Mouse (Mus musculus) lung, postnatal 25 days (tissue): ENCODE data around the gene Fbxo6.
"Not testable (repeated sequence)": the region's sequence is repeated elsewhere in the genome, so short reads cannot be mapped to it uniquely, and the experiment has no call there.

Experiments used
- DNase-seq: peaks from one replicate; pipeline ENCODE4 v3.0.0; 2022; ENCODE audit warnings: low spot score

Fbxo6 gene

GRCm38 (mm10) chr4:148128241-148128640, 23.7 kb downstream of the Fbxo6 start:
- no peak for DNase-seq

DNA sequence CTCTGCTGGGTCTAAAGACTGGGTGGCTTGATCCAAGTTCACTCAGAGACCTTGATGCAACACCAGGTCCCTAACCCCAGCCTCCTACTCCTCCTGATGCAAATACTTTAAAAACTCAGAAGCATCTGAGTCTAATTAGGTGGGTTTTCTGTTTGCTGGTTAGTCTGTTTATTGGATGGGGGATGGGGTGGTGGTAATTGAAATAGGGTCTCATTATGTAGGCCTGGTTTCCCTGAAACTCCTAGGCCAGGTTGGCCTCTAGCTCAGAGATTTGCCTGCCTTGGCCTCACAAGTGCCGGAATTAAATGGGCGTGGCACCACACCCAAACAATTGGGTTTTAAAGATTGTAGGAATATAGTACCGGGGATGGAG, 29.3 kb downstream of the Fbxo6 start:
- no peak for DNase-seq

DNA sequence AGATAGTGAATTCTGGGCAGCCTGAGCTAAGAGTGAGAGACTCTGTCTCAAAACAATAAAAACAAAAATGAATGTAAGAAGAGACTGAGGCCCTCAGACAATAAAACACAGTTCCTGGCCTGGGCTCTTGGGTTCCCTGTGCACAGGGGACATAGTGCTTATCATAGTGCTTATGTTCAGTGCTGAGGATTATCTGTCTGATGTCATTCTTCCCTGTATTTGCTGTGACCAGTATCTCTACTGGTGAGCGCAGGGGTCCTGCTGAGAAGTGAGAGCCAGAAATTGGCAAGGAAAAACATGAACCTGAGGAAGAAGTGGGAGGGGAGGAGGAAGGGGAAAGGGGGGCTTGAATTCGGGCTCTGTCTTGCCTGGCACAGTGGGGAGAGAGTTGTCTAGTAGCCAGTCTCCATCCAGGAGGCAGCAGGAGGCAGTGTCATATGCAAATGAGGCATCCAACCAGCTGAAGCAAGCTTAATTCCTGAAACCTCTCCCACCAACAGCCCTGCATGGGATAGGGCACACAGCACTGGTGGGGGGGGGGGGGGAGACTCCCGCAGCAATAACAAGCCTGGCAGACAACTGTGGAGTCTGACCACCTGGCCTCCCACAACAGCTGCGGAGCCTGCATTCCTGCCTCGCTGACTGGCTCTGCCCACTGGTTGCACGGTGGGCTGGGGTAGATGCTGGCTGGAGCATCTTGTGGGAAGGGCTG, 29.8 kb downstream of the Fbxo6 start:
- DNase-seq, result no peak

- no peak for DNase-seq
These were observed 30.6 kb downstream of the Fbxo6 start for GRCm38 (mm10) chr4:148121362-148121761.

DNA sequence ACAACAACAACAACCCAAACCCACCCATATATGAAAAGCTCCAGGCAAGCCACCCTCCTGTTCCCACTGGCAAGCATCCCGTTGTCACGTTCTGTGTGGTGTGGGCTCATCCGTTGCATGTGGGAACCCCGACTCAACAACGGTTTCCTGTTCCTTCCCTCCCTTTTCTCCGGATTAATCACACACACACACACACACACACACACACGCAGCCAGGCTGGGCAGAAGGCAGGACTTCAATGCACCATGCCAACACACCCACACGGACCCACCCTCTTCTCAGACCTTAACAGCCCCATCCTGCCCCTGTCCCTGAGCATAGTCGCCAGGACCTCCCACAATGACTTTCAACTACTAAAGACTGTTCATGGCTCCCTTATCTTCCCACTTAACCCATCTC, 31.4 kb downstream of the Fbxo6 start:
- DNase-seq, result no peak

GRCm38 (mm10) chr4:148119578-148119977, 32.4 kb downstream of the Fbxo6 start:
- not testable (repeated sequence) for DNase-seq

DNA sequence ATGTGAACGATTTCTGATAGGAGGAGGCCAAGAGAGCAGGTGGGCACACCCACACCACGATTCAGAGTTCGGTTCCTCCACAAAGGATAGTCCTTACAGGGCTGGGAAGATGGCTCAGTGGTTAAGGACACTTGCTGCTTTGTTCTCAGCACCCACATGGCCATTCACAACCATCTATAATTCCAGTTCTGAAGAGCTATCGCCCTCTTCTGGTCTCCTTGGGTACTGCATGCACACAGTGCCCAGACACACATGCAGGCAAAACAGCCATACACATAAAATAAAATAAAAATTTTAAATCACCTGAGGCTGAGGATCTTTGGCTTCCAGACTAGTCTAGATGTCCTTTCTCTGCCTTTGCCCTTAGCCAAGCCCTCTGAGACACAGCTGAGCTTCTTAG, 34.5 kb downstream of the Fbxo6 start:
- DNase-seq, result no peak

- DNase-seq, result no peak
These were observed 35.3 kb downstream of the Fbxo6 start for GRCm38 (mm10) chr4:148116657-148117056.

DNA sequence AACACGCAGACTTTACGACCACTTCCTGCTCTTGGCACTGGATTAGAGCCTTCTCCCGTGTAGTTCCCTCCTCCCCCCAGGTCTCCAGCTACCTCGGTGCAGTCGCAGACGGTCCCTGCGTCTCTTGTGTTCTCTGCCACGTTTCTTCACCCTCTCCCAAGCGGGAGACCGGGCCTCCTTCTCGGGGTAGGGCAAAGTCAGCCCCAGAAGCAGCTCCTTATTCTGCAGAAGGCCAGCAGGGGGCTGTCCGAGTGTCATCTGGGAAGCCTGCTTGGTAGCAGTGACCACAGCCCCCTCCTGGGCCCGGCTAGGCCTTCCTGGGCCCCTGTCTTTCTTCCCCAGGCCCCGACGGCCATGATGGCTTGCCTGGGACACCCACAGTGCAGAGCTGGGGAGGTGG, 36.5 kb downstream of the Fbxo6 start:
- peak; percentile 20 for DNase-seq

DNA sequence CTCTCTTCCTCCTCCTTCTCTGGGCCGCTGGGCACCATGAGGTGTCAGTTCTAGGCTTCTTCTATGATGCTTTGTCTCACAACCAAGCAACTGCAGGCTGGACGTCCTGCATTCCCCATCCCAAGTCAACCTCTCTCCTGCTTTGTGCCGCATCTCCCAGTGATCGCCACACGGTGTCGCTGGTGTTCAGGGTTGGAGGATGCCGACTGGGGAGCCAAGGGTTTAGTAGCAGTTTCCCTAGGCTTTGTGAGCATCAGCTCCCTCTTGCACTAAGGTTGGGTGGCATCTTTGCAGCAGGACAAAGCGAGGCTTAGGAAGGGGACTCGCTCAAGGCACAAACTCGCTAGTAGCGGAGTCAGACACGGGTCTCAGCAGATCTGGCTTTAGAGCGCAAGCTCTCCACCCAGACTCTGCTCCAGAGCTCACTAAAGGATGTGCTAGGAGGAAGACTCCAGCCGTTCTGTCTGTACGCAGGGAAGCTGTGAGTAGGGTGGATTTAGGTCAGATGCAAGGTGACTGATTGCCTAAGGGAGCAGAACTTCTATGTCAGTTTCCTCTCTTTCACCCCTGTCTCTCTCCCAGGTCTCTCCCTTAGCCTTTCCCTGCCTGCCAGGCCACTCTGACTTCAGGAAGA, 37.1 kb downstream of the Fbxo6 start:
- DNase-seq, result peak; percentile 80

DNA sequence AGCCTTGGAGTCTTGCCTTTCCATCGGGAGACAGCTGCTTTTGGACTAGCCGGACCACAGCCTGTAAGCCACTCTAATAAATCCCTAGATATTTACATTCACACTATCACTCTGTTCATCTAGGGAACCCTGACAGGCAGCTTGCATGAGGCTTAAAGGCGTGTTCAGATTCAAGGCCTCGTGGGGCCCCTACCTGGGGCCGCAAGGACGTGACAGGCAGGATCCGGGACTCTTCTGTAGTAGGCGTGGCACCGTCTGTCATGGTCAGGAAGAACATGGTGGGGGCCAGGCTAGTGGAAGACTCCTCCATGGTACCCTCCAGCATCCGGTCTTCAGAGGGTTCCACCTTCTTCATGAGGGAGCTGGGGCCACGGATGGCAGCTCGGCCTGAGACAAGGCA, 39.4 kb downstream of the Fbxo6 start:
- DNase-seq, result no peak

DNA sequence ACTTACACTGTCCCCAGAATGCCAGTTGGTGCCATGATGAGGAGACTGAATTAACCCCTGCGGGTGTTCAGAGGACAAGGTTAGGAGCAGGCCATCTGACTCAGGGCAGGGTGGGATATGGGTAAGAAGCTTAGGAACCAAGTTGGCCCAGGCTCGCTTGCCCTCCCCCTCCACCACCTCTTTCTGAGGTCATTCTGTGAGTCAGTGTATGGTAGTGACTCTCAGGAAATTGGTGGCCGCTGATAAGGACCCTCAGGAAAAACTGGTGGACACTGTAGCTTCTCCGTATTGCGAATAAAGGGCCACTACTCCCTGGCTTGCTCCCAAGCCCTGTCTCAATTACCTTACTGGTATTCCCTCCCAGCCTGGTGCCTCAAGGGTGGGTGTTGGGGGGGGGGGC, 42.7 kb downstream of the Fbxo6 start:
- DNase-seq, result no peak

DNA sequence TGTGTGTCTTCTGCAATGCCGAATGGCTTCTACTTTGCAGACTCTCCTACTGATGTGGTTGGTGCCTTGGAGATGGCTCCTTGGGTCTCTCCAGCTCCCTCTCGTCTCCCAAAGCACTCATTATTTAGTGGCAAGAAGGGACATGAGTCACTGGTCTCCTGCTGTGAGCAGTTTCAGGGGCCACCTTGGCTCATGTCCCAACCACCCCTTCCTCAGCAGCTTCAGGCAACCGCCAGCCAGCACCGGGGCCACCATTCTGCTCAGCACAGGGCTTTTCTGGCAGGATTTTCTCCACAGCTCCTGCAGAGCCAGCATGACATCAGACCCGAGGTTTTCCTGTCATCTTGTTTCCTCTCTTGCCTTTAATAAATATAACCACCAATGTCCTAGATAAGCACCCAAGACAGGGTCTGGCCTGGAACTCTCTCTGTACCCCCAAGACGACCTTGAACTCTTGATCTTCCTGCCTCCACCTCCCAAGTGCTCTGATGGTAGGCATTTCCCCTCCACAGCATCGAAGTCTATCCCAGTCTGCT, 43.3 kb downstream of the Fbxo6 start:
- no peak for DNase-seq

DNA sequence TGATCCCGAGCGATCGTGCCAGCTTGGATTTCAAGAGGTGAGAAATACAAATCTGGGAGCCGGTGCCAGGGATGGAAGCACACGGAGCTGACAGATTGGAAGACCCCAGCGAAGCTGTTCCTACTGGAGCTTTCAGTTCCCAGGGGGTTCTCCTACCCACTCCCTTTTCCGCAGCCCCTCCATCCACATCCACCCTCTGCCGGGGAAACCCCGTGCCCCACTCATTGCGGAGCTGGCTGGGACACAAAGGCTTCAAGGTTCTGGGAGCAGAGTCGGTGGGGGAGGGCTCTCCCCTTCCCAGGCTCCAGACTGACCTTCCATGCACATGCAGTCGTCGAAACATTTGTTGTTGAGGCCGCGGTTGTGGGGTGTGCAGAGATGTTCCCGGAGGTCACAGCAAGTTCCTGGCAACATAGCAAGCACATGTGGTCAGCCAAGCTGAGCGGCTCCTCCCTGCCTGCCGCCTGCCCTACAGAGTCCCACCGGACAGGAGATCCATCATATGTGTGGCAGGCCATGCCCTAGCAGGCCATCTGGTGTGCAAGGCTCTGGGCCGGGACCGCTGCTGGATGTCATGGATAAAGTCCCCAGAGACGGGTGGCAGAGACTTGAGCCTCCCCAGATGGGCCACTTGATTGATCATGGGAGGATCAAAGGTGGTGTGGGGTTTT, 44.2 kb downstream of the Fbxo6 start:
- DNase-seq, result no peak

GRCm38 (mm10) chr4:148104146-148104545, 47.8 kb downstream of the Fbxo6 start:
- no peak for DNase-seq

GRCm38 (mm10) chr4:148101801-148102527, 50.0 kb downstream of the Fbxo6 start:
- peak; percentile 35 for DNase-seq

DNA sequence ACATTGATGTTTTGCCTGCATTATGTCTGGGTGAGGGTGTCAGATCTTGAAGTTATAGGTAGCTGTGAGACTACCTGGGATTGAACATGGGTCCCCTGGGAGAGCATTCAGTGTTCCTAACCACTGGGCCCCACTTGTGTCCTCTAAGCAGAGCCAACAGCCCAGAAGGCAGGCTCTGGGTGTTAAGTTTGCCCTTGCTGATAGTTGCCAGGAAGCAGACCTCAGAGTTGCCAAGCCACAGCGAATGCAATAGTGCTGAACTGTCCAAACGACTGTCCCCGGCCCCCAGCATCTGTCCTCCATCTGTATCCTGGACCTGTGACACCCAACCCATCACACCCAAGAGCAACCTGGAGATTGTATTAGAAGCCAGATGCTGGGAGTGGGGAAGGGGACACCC, 53.3 kb downstream of the Fbxo6 start:
- no peak for DNase-seq

DNA sequence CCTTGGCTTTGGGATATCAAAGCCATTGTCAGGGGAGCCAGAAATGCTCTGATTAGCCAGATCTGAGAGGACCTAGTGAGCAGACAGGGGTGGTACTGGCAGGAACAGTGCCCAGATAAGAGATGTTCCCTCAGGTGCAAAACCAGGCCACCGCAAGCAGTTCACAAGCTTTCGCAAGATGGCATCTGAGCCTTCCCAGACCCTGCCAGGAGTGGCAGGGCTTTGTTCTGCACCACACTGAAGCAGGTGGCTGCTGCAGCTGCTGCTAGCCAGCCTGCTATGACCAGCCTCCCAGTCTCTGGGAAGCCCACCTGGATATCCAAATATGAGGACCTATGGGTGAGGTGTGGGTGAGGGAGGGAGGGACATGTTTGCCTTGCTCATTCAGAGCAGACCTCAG, 54.0 kb downstream of the Fbxo6 start:
- no peak for DNase-seq
